Mouse (Mus musculus) adrenal gland (tissue): ENCODE data around the gene Ermp1.

Experiments used
- intact Hi-C: fragments of 180-260 bp; cut with DNase I; formaldehyde crosslinking; loops from one replicate; pipeline ENCODE4 v1.15.1; 2025

The Ermp1 gene

GRCm38 (mm10) chr19:29663780-29664179, 15.6 kb upstream of the Ermp1 start:
- intact Hi-C loops, result no loop called here

- intact Hi-C loops, result no loop called here
Observed at GRCm38 (mm10) chr19:29661974-29662580, 13.9 kb upstream of the Ermp1 start.

DNA sequence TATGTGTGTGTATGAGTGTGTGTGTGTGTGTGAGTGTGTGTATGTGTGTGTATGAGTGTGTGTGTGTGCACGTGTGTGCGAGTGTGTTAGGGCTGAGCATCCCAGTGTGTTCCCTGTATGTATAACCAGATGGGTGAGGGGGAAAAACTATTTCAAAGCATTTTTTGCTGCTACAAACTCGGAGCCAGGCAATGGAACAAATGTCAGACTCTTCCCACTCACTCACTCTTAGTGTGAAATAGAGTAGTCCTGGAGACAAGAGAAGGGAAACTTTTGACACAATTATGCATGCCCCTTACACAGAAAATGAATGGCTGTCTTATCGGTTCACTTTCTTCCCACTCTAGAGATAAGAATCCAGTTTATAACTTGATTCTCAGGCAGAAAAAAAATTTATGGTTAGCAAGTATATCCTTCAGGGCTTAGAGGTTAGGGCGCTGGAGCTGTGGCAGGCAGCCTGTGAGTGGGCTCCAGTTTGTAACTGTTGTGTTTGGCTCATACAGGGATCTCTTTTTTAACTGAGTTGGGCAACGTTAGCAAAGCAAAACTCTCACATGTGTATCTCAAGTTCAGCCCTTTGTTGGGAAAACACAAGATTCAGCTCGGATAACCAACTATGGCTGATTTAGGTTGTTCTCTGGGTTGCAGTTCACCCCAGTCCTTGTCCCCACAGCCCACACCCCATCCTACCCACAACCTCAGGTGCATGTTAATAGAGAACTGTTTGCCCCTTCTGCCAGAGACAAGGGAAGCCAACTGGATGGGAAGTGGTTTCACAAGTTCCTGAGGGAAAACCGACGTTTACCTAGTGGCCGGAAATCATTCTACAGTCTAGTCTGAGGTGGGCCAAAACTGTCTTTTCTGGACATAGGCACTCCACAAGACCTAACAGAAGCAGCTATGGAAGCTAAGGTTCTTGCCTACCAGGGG, 12.9 kb upstream of the Ermp1 start:
- intact Hi-C loops, result no loop called here

GRCm38 (mm10) chr19:29659705-29660104, 11.5 kb upstream of the Ermp1 start:
- intact Hi-C loops, result no loop called here

- intact Hi-C loops, result no loop called here
Observed at GRCm38 (mm10) chr19:29658836-29659235, 10.6 kb upstream of the Ermp1 start.

DNA sequence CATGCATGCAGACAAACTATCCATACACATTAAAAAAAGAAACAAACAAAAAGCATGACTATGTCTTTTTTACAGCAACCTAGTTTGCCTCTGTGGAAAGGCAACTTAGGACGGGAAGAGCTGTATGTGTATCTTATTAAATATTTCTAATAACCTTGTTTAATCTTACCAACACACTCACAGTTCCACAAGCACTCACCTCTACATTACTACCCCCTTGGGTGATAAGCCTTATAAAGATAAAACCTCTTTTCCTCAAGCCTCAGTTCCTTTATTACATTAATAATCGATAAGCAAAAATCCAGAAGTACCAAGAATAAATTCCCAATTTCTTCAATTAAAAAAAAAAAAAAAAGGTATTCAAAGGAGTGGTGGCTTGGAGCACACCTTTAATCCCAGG, 9.3 kb upstream of the Ermp1 start:
- intact Hi-C loops, result no loop called here

DNA sequence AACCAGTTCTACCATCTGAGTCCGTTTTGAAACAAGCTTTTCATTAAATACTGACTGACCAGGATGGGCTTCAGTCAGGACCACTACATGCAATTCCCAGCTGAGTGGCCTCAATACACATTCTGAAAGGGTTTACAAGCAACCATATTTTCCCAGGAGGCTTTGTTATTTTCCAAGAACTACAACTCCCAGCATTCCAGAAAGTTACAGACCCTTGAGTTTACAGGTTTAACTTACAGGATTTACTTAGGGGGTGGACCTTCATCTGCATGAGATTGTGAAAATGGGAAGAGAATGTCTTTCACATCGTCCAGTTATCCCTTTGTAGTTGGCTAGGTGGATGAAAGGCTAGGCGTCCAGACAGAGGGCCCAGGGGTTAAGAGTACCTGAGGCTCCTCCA, 8.8 kb upstream of the Ermp1 start:
- intact Hi-C loops, result no loop called here

DNA sequence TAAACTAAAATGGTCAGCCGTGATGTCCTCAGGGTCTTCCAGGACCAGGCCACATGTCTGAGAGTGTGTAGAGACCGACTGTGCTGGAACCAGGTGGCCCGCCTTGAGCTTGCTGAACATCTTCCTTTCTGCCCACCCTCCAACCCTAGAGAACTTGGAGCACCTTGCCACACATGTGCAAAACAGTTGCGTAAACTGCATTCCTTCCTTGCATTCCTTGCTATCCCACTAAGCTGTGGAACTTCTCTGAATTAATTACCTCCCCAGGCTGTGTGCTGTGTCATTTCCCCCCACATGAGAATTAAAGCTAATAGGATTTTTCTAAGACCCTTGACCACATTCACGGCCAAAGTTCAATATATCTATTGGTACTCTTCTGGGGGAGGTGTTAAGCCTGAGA, 8.4 kb upstream of the Ermp1 start:
- intact Hi-C loops, result no loop called here

DNA sequence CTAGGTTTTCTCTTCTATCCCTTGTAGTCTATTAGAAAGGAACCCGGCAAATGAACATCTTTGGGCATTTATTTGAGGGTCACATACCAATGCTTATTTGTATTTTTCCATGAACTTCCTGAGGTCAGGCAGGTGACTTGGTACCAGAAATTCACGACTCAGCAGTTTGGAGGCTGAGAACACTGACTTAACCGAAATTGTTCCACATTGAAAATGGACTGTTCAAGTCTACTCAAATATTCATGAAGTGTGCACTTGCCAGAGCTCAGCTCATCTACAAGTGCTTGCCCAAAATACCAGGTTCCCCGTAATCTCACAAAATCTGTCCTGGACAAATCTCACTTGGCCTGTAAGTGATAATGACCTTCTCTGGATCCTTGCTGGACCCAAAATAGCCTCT, 7.8 kb upstream of the Ermp1 start:
- intact Hi-C loops, result no loop called here

- intact Hi-C loops, result no loop called here
Observed at GRCm38 (mm10) chr19:29655148-29655547, 6.9 kb upstream of the Ermp1 start.

- intact Hi-C loops, result no loop called here
Observed at GRCm38 (mm10) chr19:29653768-29654265, 5.6 kb upstream of the Ermp1 start.

DNA sequence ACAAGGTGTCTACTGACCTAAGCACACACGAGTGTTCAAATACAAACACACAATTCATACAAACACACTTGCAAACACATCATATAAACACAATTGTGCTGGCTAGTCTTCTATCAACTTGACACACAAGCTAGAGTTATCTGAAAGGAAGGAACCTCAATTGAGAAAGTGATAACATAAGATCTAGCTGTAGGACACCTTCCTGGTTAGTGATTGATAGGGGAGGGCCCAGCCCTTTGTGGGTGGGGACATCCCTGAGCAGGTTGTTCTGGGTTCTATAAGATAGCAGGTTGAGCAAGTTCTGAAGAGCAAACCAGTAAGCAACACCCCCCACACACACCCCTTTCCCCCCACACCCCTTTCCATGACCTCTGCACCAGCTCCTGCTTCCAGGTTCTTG, 1.5 kb upstream of the Ermp1 start:
- intact Hi-C loops, result no loop called here

- intact Hi-C loops, result no loop called here
Observed at GRCm38 (mm10) chr19:29648550-29648914, 317 bp upstream of the Ermp1 start.

- intact Hi-C loops, result no loop called here
Observed at GRCm38 (mm10) chr19:29644747-29645146, 3.5 kb downstream of the Ermp1 start.

GRCm38 (mm10) chr19:29643194-29643922, 4.9 kb downstream of the Ermp1 start:
- intact Hi-C loops, result no loop called here

DNA sequence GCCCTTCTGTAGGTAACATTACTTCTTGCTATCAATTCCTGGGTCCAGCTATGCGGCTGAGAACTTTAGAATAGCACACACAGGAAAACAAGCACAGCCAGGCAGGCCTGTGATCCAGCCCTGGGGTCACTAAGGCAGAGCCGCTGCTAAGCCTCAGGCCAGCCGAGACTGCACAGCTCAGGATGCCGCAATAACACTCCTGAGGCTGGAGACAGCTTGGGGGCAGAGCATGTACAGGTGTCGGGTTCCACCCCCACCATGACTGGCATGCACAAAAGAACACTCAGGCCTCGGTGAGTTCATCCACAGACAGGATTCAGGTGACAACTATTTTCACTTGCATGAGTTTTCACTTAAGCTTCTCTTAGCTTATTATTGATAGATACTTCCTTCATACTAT, 6.0 kb downstream of the Ermp1 start:
- intact Hi-C loops, result no loop called here

GRCm38 (mm10) chr19:29641510-29641909, 6.7 kb downstream of the Ermp1 start:
- intact Hi-C loops, result no loop called here

DNA sequence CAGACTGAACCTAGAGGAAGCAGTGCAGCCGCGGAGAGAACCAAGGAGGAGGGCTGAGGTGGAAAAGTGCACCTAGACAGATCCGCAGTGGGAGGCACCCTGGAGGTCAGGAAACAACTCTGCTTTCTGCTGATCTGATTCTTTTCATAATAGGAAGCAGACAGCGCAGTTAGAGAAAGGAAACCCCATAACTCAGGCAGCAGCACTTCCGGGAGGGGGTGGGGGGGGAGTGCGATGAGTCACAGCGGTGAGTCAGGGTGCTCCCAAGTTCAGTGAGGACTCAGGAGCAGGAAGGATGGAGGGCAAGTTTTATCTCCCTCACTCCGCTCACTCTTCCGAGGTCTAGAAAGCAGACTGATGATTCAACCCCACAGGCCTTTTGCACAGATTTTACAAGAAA, 7.2 kb downstream of the Ermp1 start:
- intact Hi-C loops, result no loop called here

GRCm38 (mm10) chr19:29612102-29612501, 36.1 kb downstream of the Ermp1 start:
- intact Hi-C loops, result no loop called here

- intact Hi-C loops, result no loop called here
Observed at GRCm38 (mm10) chr19:29610907-29611306, 37.3 kb downstream of the Ermp1 start.

- intact Hi-C loops, result no loop called here
Observed at GRCm38 (mm10) chr19:29608212-29608611, 40.0 kb downstream of the Ermp1 start.

GRCm38 (mm10) chr19:29607521-29607920, 40.7 kb downstream of the Ermp1 start:
- intact Hi-C loops, result no loop called here
